Mouse (Mus musculus) fibroblast of lung, adult 2 months (primary cell): ENCODE measurements around the gene Zswim9.

Experiments
- DNase-seq: peaks from one replicate; pipeline ENCODE4 v3.0.0-alpha.2; 2011; ENCODE audit warnings: low read depth

The Zswim9 gene

GRCm38 (mm10) chr7:13268749-13269260 lies 9.7 kb downstream of the Zswim9 start:
- no peak for DNase-seq

- no peak for DNase-seq
Measured at GRCm38 (mm10) chr7:13264396-13264795, 14.1 kb downstream of the Zswim9 start.

DNA sequence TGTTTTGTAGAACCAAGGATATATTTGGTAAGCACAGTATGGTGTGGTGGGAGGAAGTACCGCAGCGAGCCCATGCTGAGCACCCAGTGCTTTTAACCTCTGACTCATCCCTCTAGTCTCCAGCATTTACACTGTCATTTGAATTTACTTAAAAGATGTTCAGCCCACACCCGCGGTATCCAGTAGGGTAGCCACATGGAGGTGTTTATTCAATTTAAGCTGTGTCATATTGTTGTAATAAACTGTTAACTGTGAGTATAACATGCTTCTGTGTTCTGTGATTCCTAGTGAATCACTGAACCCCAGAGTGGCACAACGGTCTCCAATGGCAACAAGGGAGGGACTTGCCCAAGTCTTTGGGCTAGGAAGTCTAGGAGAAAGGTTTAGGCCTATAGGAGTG lies 14.7 kb downstream of the Zswim9 start:
- no peak for DNase-seq

DNA sequence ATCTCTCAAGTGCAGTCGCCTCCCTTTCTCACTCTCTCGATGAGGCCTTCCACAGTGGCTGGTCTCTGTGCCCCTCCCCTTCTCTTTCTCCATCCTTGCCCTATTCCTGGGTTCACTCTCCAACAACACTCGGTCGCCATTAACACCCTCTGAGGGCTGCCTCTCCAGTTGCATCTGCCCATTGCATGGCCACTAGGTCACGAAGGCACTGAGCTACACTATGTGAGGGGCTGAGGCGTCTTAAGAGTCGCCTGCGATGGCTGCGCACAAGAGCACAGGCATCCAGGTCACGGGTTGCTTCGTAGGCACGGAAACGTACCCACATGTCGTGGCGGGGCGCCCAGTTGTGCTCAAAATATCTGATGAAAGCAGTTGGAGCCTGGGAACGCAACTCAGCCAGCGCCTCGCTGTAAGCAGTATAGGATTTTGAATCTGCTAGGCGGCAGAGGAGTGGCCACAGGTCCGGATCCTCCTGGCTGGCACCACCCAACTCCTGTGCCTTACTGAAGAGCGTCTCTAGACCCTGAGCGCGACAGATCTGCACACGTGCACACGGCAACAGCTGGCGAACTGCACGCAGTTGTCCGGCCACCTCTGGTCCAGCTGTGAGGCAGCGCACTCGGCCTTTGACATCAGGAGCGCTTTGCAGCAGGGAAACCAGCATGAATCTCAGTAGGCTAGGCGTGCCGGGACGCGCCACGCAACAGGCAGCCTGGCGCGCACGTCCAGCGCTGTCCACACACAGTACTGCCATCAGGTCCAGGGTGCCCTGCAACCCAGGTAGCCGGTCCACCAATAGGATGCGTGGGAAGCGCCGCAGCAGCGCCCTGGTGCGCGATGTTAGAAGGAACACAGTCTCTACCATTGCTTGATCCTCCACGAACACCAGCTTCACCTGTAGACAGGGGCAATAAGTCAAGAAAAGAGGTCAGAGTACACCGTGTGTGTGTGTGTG lies 17.5 kb downstream of the Zswim9 start:
- DNase-seq, result no peak

- no peak for DNase-seq
Measured at GRCm38 (mm10) chr7:13212720-13213119, 65.8 kb downstream of the Zswim9 start, which contains the start of gene Vmn1r89. Vmn1r89 (plus strand) TSS chr7:13213020.
